Comparison of ENCODE assay signal across 8 mouse cellular contexts in the genomic region with DNA sequence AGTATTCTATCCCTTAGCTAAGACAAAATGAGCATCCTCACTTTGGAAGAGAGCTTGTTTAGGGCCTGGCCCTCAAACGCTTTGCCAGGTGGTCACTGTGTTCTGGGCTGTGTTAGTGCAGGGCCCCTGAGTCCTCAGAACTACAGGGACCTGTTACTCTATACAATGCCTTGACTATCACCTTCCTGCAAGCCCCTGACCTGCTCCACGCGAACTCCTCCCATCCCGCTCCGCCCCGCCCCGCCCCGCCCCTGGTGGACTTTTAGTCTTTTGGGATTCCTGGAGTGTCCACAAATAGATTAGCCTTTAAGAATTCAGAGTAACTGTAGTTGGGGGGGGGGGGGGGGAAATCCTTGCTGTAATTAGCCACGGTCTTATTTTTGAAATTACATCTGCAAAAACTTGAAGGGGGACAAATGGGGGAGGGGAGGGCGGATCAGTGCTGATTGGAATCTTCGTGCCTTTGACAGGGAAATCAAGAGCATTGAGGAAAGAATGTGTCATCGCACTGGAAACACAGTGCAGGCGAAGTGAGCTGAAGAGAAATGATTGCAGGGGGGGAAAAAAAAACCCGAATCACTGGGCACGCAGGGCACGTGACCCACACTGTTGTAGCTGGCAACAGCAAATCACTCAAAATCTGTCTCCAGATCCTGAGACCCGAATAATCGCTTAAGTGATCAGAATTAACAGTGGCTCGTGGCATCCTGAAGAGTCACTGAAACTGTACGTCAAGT. TPM values are rescaled to one million over a fixed set of nuclear protein-coding genes. Genes with fewer than 3 reads are reported as not detected.
DNase-seq lines count a peak whose midpoint lies in the region; ATAC-seq lines count a peak whose summit lies in the region.

No protein-coding gene starts in this region.

- peaks cover 29% of the 10 kb centered on the region for H3K4me1 ChIP-seq in heart, embryonic 13.5 days
- H3K4me1 ChIP-seq in brown adipose tissue, adult 24 weeks (ENCODE audit: control insufficient read depth, insufficient read depth, insufficient read length, low read length) = peaks cover 5% of the 10 kb centered on the region; the same call in 1 of the 2 replicates
- peaks cover 11% of the 10 kb centered on the region for H3K4me1 ChIP-seq in intestine, embryonic 15.5 days (replicated peaks)
- H3K4me1 ChIP-seq in midbrain, embryonic 12.5 days = peaks cover 11% of the 10 kb centered on the region

- H3K27me3 ChIP-seq in heart, embryonic 13.5 days (replicated peaks) = no peaks in the 10 kb centered on the region
- H3K27me3 ChIP-seq in intestine, embryonic 15.5 days (replicated peaks) = no peaks in the 10 kb centered on the region
- no peaks in the 10 kb centered on the region for H3K27me3 ChIP-seq in midbrain, embryonic 12.5 days

- 7% methylated on average over 20 of the region's 20 CpGs for WGBS in heart, embryonic 13.5 days
- 6% methylated on average over 20 of the region's 20 CpGs for WGBS in intestine, embryonic 15.5 days
- 9% methylated on average over 20 of the region's 20 CpGs for WGBS in midbrain, embryonic 12.5 days

- no peak for ATAC-seq in heart, embryonic 13.5 days (ENCODE audit: extremely low read depth, insufficient number of reproducible peaks, low FRiP score, low TSS enrichment)
- ATAC-seq in intestine, embryonic 15.5 days = 0 out of 2 replicates have a peak, but pooled peaks have one; percentile 62
- ATAC-seq in midbrain, embryonic 12.5 days (ENCODE audit: low FRiP score, low read depth) = no peak

- DNase-seq in heart, postnatal 25 days (ENCODE audit: low spot score) = no peak
- no peak for DNase-seq in B cell, adult 2 months
- no peak for DNase-seq in c-Kit-positive CD71-positive TER-119-positive erythroid progenitor cells, embryonic 14.5 days (ENCODE audit: low spot score)
- DNase-seq in left cerebral cortex, postnatal 10 days (ENCODE audit: extremely low spot score in 1 of 2, low spot score in 2 of 2) = no peak

- H3K9me3 ChIP-seq in heart, embryonic 13.5 days = no peaks in the 10 kb centered on the region
- no peaks in the 10 kb centered on the region for H3K9me3 ChIP-seq in intestine, embryonic 15.5 days
- no peaks in the 10 kb centered on the region for H3K9me3 ChIP-seq in midbrain, embryonic 12.5 days

- peak overlapping the region; percentile 64 for H3K4me2 ChIP-seq in heart, embryonic 13.5 days
- peak overlapping the region; percentile 45 for H3K4me2 ChIP-seq in intestine, embryonic 15.5 days (replicated peaks)
- peak overlapping the region; percentile 46 for H3K4me2 ChIP-seq in midbrain, embryonic 12.5 days (replicated peaks)

- 0 out of 2 replicates have a peak overlapping the region, but pooled peaks have one; percentile 8 for H3K27ac ChIP-seq in heart, embryonic 13.5 days (replicated peaks)
- no peak overlapping the region for H3K27ac ChIP-seq in brown adipose tissue, adult 24 weeks (replicated peaks; ENCODE audit: low read depth, low read length)
- no peak overlapping the region for H3K27ac ChIP-seq in intestine, embryonic 15.5 days
- no peak overlapping the region for H3K27ac ChIP-seq in midbrain, embryonic 12.5 days (replicated peaks)

- intact Hi-C loops in heart, postnatal 25 days (cut with DNase I) = no loop called here
- intact Hi-C loops in left cerebral cortex, postnatal 10 days (cut with DNase I) = no loop called here

- H3K36me3 ChIP-seq in heart, embryonic 13.5 days = no peaks in the 10 kb centered on the region
- H3K36me3 ChIP-seq in intestine, embryonic 15.5 days = no peaks in the 10 kb centered on the region
- H3K36me3 ChIP-seq in midbrain, embryonic 12.5 days = no peaks in the 10 kb centered on the region

- H3K4me3 ChIP-seq in heart, embryonic 13.5 days = peak overlapping the region; percentile 38
- H3K4me3 ChIP-seq in brown adipose tissue, adult 24 weeks (ENCODE audit: insufficient read depth, low read depth, low read length) = peak overlapping the region; percentile 39
- H3K4me3 ChIP-seq in intestine, embryonic 15.5 days (replicated peaks) = 0 out of 2 replicates have a peak overlapping the region, but pooled peaks have one; percentile 2
- 0 out of 2 replicates have a peak overlapping the region, but pooled peaks have one; percentile 1 for H3K4me3 ChIP-seq in midbrain, embryonic 12.5 days

- H3K9ac ChIP-seq in heart, embryonic 13.5 days = peak overlapping the region; percentile 69
- H3K9ac ChIP-seq in intestine, embryonic 15.5 days = no peak overlapping the region
- H3K9ac ChIP-seq in midbrain, embryonic 12.5 days (replicated peaks) = 0 out of 2 replicates have a peak overlapping the region, but pooled peaks have one; percentile 3

RNA-seq across cellular contexts. Expression of a gene that starts 6.5 kb away (rescaled TPM):
- polyA plus RNA-seq in heart, embryonic 13.5 days (2015; fragmentation: Nextera tagmentation; extraction: Ambion mirVana) = 35.4 and 39.6 TPM in 2 replicates
- 100 to 1,000 TPM; 148 to 159 TPM for total RNA-seq in heart, postnatal 25 days (2021)
- 126 and 135 TPM in 2 replicates for polyA plus RNA-seq in brown adipose tissue, adult 24 weeks (2012; ENCODE audit: insufficient read depth, insufficient read length, missing spikeins)
- 56.7 and 59.0 TPM in 2 replicates for polyA plus RNA-seq in intestine, embryonic 15.5 days (2015; fragmentation: Nextera tagmentation; extraction: Ambion mirVana)
- polyA plus RNA-seq in midbrain, embryonic 12.5 days (2016; fragmentation: Nextera tagmentation; extraction: Ambion mirVana) = 68.1 and 77.6 TPM in 2 replicates
- total RNA-seq in left cerebral cortex, postnatal 10 days (2021) = 100 to 1,000 TPM; 264 to 274 TPM

RNA-seq across cellular contexts. Expression of a gene that starts 44.3 kb away (rescaled TPM):
- polyA plus RNA-seq in heart, embryonic 13.5 days (2015; fragmentation: Nextera tagmentation; extraction: Ambion mirVana) = 24.4 and 25.0 TPM in 2 replicates
- 10 to 100 TPM; 26.7 to 27.0 TPM for total RNA-seq in heart, postnatal 25 days (2021)
- 32.3 and 50.9 TPM in 2 replicates for polyA plus RNA-seq in brown adipose tissue, adult 24 weeks (2012; ENCODE audit: insufficient read depth, insufficient read length, missing spikeins)
- 31.7 and 34.0 TPM in 2 replicates for polyA plus RNA-seq in intestine, embryonic 15.5 days (2015; fragmentation: Nextera tagmentation; extraction: Ambion mirVana)
- 49.0 and 51.5 TPM in 2 replicates for polyA plus RNA-seq in midbrain, embryonic 12.5 days (2016; fragmentation: Nextera tagmentation; extraction: Ambion mirVana)
- total RNA-seq in left cerebral cortex, postnatal 10 days (2021) = 10 to 100 TPM; 50.4 to 51.8 TPM

RNA-seq across cellular contexts. Expression of a gene that starts 44.4 kb away (rescaled TPM):
- 1.7 TPM in 2 replicates for polyA plus RNA-seq in heart, embryonic 13.5 days (2015; fragmentation: Nextera tagmentation; extraction: Ambion mirVana)
- 10 to 100 TPM; 18.6 to 21.7 TPM for total RNA-seq in heart, postnatal 25 days (2021)
- polyA plus RNA-seq in brown adipose tissue, adult 24 weeks (2012; ENCODE audit: insufficient read depth, insufficient read length, missing spikeins) = 23.2 and 30.2 TPM in 2 replicates
- polyA plus RNA-seq in intestine, embryonic 15.5 days (2015; fragmentation: Nextera tagmentation; extraction: Ambion mirVana) = 4.6 and 6.9 TPM in 2 replicates
- polyA plus RNA-seq in midbrain, embryonic 12.5 days (2016; fragmentation: Nextera tagmentation; extraction: Ambion mirVana) = 1.9 and 2.3 TPM in 2 replicates
- 1 to 10 TPM; 2.2 to 2.5 TPM for total RNA-seq in left cerebral cortex, postnatal 10 days (2021)
